Mouse (Mus musculus): ENCODE results near the gene Hs6st1.

- TF ChIP-seq CTCF (IDR thresholded peaks at IDR 0.05; ENCODE audit: low read depth) (no peak), EP300 (IDR thresholded peaks at IDR 0.05; ENCODE audit: low read depth) (no peak)
These were observed 1.1 kb downstream of the Hs6st1 start for GRCm38 (mm10) chr1:36069291-36069771.

Measured in heart, postnatal 0 days (tissue).